Mouse (Mus musculus) ES-E14 (cell line): ENCODE measurements around the gene Ddc. TPM values are rescaled to one million over a fixed set of nuclear protein-coding genes. Genes with fewer than 3 reads are reported as not detected.

ENCODE experiments used
- DNase-seq: peaks from one replicate; pipeline ENCODE4 v3.0.0-alpha.2; 2013; ENCODE audit warnings: low read depth, low spot score
- H3K27ac ChIP-seq: 2 replicates; pipeline ENCODE4 v1.5.1; 2012; ENCODE audit warnings: low read depth, mild to moderate bottlenecking, low read length, moderate library complexity, mixed read lengths; ENCODE audit not compliant: poor library complexity, insufficient read depth, severe bottlenecking
- H3K36me3 ChIP-seq: 2 replicates; pipeline ENCODE4 v1.6.1; 2012; ENCODE audit warnings: mild to moderate bottlenecking, low read length, moderate library complexity, mixed read lengths; ENCODE audit not compliant: control insufficient read depth, poor library complexity, insufficient read depth, severe bottlenecking
- H3K4me1 ChIP-seq, 2 experiments: fragments of 150-350 bp in 1 of 2; sonication (generic) in 1 of 2; 2 replicates each; pipeline ENCODE4 v1.6.1; 2012; ENCODE audit warnings: low read length in 2 of 2, mild to moderate bottlenecking in 1 of 2, mixed read lengths in 1 of 2; ENCODE audit not compliant: control insufficient read depth in 2 of 2, insufficient read depth in 2 of 2, poor library complexity in 1 of 2
- H3K4me3 ChIP-seq, 2 experiments: fragments of 150-350 bp in 1 of 2; sonication (generic) in 1 of 2; 2 replicates each; pipeline ENCODE4 v1.5.1; 2012; ENCODE audit warnings: low read length in 2 of 2, low read depth in 1 of 2, mild to moderate bottlenecking in 1 of 2, mixed read lengths in 1 of 2; ENCODE audit not compliant: insufficient read depth in 1 of 2, poor library complexity in 1 of 2, severe bottlenecking in 1 of 2
- H3K9ac ChIP-seq: 2 replicates; pipeline ENCODE4 v1.6.1; 2012; ENCODE audit warnings: low read depth, mild to moderate bottlenecking, low read length, mixed read lengths; ENCODE audit not compliant: poor library complexity, insufficient read depth, severe bottlenecking
- H3K9me3 ChIP-seq: fragments of 150-350 bp; sonication (generic); 2 replicates; pipeline ENCODE4 v1.6.1; 2012; ENCODE audit warnings: low read depth, mild to moderate bottlenecking, low read length; ENCODE audit not compliant: control insufficient read depth, insufficient read depth
- CHD2 ChIP-seq: IDR thresholded peaks from 2 replicates; pipeline ENCODE4 v1.6.1; 2014; ENCODE audit warnings: mild to moderate bottlenecking, low read depth, low read length, inconsistent platforms
- HCFC1 ChIP-seq: IDR thresholded peaks from 2 replicates; pipeline ENCODE4 v1.6.1; 2012; ENCODE audit warnings: low read length, inconsistent platforms, borderline replicate concordance; ENCODE audit not compliant: insufficient read depth
- MAFK ChIP-seq: IDR thresholded peaks from 2 replicates; pipeline ENCODE4 v1.6.1; 2014; ENCODE audit warnings: mild to moderate bottlenecking, low read depth, low read length, inconsistent platforms; ENCODE audit not compliant: insufficient read depth
- ZC3H11A ChIP-seq: IDR thresholded peaks from 2 replicates; pipeline ENCODE4 v1.6.1; 2012; ENCODE audit warnings: low read depth, mild to moderate bottlenecking, inconsistent platforms, low read length, borderline replicate concordance
- ZNF384 ChIP-seq: IDR thresholded peaks from 2 replicates; pipeline ENCODE4 v1.6.1; 2012; ENCODE audit warnings: low read depth, low read length, inconsistent platforms
- in situ Hi-C, 2 experiments: fragments of 600-800 bp; cut with MboI; formaldehyde crosslinking; loops; one replicate each; pipeline ENCODE4 v1.15.1; 2025; ENCODE audit warnings: low sequenced_read_pairs in 2 of 2, inconsistent platforms in 1 of 2; ENCODE audit not compliant: unreplicated experiment in 2 of 2
- total RNA-seq: library from RNA; depleted of rRNA; stranded (reverse); fragments of 300-350 nt; gene quantifications from 2 replicates; pipeline ENCODE4 v1.2.3, GENCODE M21; 2012

The Ddc gene
- total RNA-seq, 1 experiment: 29.1 TPM

DNA sequence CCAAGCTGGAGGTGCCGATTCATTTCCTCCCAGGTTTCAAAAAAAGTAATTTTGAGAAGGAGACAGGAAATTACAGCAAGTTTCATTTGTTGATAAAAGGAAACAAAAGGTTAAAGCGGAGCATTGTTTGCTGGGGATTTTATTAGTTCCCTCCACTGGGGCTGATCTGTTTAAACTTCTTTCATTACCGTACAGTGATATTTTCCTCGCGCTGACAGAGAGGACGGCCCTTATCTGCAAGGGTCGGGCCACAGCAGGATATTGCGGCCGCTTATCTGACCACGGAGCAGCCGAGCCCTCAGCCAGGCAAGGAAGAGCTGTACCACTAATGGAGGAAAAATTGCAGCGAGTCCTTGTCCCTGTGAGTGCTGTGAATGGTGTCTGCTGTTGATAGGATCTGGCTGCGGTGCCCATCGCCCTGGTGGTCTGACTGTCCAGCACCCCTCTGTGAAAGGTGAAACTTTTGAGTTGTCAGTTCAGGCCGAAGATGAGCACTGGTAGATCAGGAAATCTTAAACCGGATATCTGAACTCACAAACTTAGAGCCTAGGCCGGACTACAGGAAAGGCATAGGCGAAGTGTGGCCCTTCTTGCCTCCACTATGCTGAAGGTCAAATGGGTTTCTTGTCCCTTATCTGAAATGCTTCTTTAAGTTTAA is 61.1 kb downstream of the Ddc start:
- H3K9ac ChIP-seq: peak overlapping the region; percentile 45; the same call in 1 of the 2 replicates
- H3K4me1 ChIP-seq: peaks cover 7 to 11% of the 10 kb centered on the region in 2 experiments; a peak in 3 of 4 replicates
- no peak overlapping the region for H3K27ac ChIP-seq
- H3K36me3 ChIP-seq: no peaks in the 10 kb centered on the region
- no peak for DNase-seq
- TF ChIP-seq CHD2 (no peak), MAFK (no peak), ZC3H11A (no peak), ZNF384 (no peak), HCFC1 (no peak)
- in situ Hi-C loops: no loop called here
- H3K9me3 ChIP-seq: no peaks in the 10 kb centered on the region
- H3K4me3 ChIP-seq: peak overlapping the region; percentile 30 to 55; a peak in 3 of 4 replicates

- no peak for TF ChIP-seq HCFC1
- TF ChIP-seq MAFK: no peak
- TF ChIP-seq CHD2: no peak
- no peak for TF ChIP-seq ZNF384
- TF ChIP-seq ZC3H11A: no peak
- in situ Hi-C loops: no loop called here
- Histone ChIP-seq H3K4me3 (peak overlapping the region; percentile 30 to 55; a peak in 3 of 4 replicates), H3K4me1 (peaks cover 11 to 13% of the 10 kb centered on the region in 2 experiments), H3K9ac (peak overlapping the region; percentile 45; the same call in 1 of the 2 replicates), H3K27ac (no peak overlapping the region), H3K9me3 (no peaks in the 10 kb centered on the region), H3K36me3 (no peaks in the 10 kb centered on the region)
- no peak for DNase-seq
Measured at GRCm38 (mm10) chr11:11836262-11836661, 61.7 kb downstream of the Ddc start.

DNA sequence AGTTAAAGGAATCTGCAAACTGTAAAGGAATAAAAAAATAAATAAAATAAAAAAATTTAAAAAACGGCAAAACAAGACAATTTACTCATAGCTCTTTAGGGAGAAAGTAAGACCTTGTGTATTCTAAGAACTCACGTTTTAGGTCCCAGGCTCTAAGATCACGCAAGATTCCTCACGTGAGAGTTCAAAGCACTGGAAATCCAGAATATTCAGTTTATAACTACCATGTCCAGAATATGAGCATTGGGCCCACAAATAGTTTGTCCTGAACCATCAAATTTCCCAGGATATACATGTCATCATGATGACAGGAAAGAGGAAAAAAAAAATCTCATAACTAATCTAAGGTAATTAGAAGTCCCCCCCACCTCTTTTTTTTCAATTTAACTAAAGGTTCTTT is 62.2 kb downstream of the Ddc start:
- Histone ChIP-seq H3K9me3 (no peaks in the 10 kb centered on the region), H3K4me1 (peaks cover 15% of the 10 kb centered on the region in 2 experiments), H3K4me3 (no peak overlapping the region), H3K9ac (no peak overlapping the region), H3K27ac (no peak overlapping the region), H3K36me3 (no peaks in the 10 kb centered on the region)
- TF ChIP-seq HCFC1 (no peak), ZC3H11A (no peak), ZNF384 (no peak), MAFK (no peak), CHD2 (no peak)
- no peak for DNase-seq
- in situ Hi-C loops: no loop called here

- in situ Hi-C loops: no loop called here
- Histone ChIP-seq H3K36me3 (no peaks in the 10 kb centered on the region), H3K4me1 (peaks cover 17% of the 10 kb centered on the region in 2 experiments), H3K9me3 (no peaks in the 10 kb centered on the region), H3K9ac (no peak overlapping the region), H3K27ac (no peak overlapping the region), H3K4me3 (no peak overlapping the region)
- no peak for TF ChIP-seq ZC3H11A
- no peak for TF ChIP-seq HCFC1
- TF ChIP-seq CHD2: no peak
- no peak for TF ChIP-seq MAFK
- no peak for TF ChIP-seq ZNF384
- DNase-seq: no peak
Measured at GRCm38 (mm10) chr11:11835361-11835760, 62.6 kb downstream of the Ddc start.
